Mouse (Mus musculus) limb, embryonic 15.5 days (tissue): Measurements from ENCODE around the gene Ly86. TPM values are rescaled to one million over a fixed set of nuclear protein-coding genes. Genes with fewer than 3 reads are reported as not detected.

Source experiments
- ATAC-seq: fragments of 200-750 bp; cut with Nextera tagmentation; 2 replicates; pipeline ENCODE4 v1.8.0; 2017; ENCODE audit warnings: low read depth, moderate TSS enrichment; ENCODE audit not compliant: insufficient number of reproducible peaks, low FRiP score, low TSS enrichment
- H3K27ac ChIP-seq: fragments of 300-500 bp; sonication (generic); 2 replicates; pipeline ENCODE4 v1.5.1; 2015; ENCODE audit warnings: moderate library complexity, mild to moderate bottlenecking, inconsistent platforms
- H3K27me3 ChIP-seq: fragments of 300-500 bp; sonication (generic); 2 replicates; pipeline ENCODE4 v1.6.1; 2015; ENCODE audit warnings: inconsistent platforms
- H3K36me3 ChIP-seq: fragments of 300-500 bp; sonication (generic); 2 replicates; pipeline ENCODE4 v1.6.1; 2015; ENCODE audit warnings: inconsistent platforms
- H3K4me1 ChIP-seq: fragments of 300-500 bp; sonication (generic); 2 replicates; pipeline ENCODE4 v1.6.1; 2015; ENCODE audit warnings: inconsistent platforms
- H3K4me2 ChIP-seq: fragments of 300-500 bp; sonication (generic); 2 replicates; pipeline ENCODE4 v1.6.1; 2015; ENCODE audit warnings: mild to moderate bottlenecking, inconsistent platforms
- H3K4me3 ChIP-seq: fragments of 300-500 bp; sonication (generic); 2 replicates; pipeline ENCODE4 v1.5.1; 2015; ENCODE audit warnings: mild to moderate bottlenecking, inconsistent platforms
- H3K9ac ChIP-seq: fragments of 300-500 bp; sonication (generic); 2 replicates; pipeline ENCODE4 v1.6.1; 2015; ENCODE audit warnings: inconsistent platforms
- H3K9me3 ChIP-seq: fragments of 300-500 bp; sonication (generic); 2 replicates; pipeline ENCODE4 v1.6.1; 2016; ENCODE audit warnings: inconsistent platforms
- WGBS: fragments of 180-500 bp; shearing (Covaris S2); methylation state at CpG from one replicate; pipeline ENCODE4 v1.1.7; 2015; 5-methylcytosine and 5-hydroxymethylcytosine counted together
- polyA plus RNA-seq: library from polyadenylated mRNA; unstranded; fragments of >200 nt; fragmentation: Nextera tagmentation; extraction: Ambion mirVana; gene quantifications from 2 replicates; pipeline ENCODE4 v1.2.1, GENCODE M21; 2015

Ly86 gene
- polyA plus RNA-seq, 1 experiment from 2014 or later = 17.8 TPM

DNA sequence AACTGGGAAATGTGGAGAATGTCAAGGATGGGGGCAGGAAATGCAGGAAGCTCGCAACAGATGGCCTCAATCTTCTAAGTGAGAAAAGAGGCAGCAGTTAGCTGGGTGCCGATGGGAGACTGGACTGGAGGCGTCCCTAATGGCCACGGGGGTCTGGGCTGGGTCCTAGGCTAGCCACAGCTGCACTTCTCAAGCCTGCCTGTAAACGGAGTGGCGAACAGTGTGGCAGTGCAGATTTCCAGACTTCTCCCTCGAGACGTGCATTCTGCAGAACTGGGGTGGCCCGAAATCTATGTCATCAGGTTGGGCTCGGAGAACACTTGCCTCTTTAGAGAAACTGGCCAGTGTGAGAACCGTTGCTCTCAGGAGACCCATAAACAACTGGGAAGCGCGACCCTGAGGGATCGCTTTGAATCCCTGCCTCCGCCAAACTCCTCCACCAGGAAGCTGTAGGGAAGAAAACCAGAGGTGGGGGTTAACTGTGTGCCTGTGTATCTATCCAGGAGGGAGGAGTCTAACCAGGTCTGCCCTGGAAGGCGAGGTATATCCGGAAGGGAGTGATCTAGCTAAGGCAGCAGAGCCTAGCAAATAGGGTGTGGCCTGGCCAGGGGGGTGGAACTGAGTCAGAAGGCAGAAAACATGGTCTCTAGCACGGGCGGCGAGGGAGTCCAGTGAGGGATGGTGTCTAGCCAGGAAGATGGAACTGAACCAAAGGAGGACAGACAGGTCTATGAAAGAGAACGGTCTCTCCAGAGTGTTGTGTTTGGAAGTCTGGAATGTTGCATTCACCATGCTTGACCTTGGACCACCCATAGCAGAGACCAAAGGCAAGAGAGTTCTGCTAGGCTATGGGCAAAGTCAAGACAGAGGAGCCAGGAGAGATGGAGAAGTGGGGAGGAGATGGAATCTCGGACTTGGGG, 107.3 kb downstream of the Ly86 start:
- 4% methylated on average over 22 of the region's 22 CpGs for whole genome bisulfite sequencing
- Histone ChIP-seq H3K4me3 (peak overlapping the region; percentile 32), H3K27ac (peak overlapping the region; percentile 74), H3K9ac (no peak overlapping the region), H3K27me3 (no peaks in the 10 kb centered on the region), H3K4me1 (peaks cover 40% of the 10 kb centered on the region), H3K9me3 (no peaks in the 10 kb centered on the region), H3K36me3 (no peaks in the 10 kb centered on the region), H3K4me2 (peak overlapping the region; percentile 51)
- peak; percentile 85; the same call in 1 of the 2 replicates for ATAC-seq

DNA sequence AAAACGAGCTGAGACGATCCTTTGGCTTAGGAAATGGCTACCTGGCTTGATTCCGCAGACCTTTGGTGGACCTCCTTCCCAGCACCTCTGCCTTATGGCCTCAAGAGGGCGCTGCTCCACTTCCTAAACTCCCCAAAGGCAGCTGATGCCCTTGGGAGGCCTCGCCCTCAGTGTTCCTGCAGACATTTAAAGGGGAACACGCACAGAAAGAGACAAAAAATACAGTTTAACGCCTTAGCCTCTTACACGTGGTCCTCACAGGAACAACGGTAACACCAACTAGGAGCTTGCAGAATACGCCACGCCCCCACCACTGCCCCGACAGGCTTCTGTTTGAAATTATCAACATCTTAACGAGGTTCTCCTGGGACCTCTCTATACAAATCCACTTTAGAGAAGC, 108.2 kb downstream of the Ly86 start:
- 5% methylated on average over 13 of the region's 13 CpGs for WGBS
- Histone ChIP-seq H3K36me3 (no peaks in the 10 kb centered on the region), H3K27ac (peak overlapping the region; percentile 74; the same call in 1 of the 2 replicates), H3K9me3 (no peaks in the 10 kb centered on the region), H3K4me3 (peak overlapping the region; percentile 32; the same call in 1 of the 2 replicates), H3K27me3 (no peaks in the 10 kb centered on the region), H3K4me1 (peaks cover 41% of the 10 kb centered on the region), H3K4me2 (peak overlapping the region; percentile 51), H3K9ac (no peak overlapping the region)
- ATAC-seq = no peak

DNA sequence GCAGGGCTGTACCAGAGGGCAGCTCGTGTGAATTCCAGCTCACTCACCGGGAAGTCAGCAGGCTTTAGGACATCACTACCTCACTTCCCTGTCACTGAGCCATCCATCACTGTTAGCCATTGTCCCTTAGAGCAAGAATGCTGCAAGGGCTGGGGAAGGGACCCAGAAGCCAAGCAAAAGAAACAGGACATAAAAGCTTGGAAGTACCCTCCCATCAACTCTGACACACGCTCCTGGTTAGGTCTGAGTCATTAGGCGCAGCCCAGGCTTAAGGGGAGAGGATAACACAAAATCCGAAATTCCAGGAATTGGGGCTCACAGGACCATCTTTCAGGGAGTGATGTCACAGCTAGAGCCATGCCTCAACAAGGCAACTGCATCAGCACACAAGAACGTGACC, 109.3 kb downstream of the Ly86 start:
- Histone ChIP-seq H3K9me3 (no peaks in the 10 kb centered on the region), H3K36me3 (no peaks in the 10 kb centered on the region), H3K4me2 (no peak overlapping the region), H3K27ac (no peak overlapping the region; the same call in 1 of the 2 replicates), H3K27me3 (no peaks in the 10 kb centered on the region), H3K4me1 (peaks cover 41% of the 10 kb centered on the region), H3K4me3 (no peak overlapping the region), H3K9ac (no peak overlapping the region)
- WGBS = 56% methylated on average over 6 of the region's 6 CpGs
- ATAC-seq = no peak

DNA sequence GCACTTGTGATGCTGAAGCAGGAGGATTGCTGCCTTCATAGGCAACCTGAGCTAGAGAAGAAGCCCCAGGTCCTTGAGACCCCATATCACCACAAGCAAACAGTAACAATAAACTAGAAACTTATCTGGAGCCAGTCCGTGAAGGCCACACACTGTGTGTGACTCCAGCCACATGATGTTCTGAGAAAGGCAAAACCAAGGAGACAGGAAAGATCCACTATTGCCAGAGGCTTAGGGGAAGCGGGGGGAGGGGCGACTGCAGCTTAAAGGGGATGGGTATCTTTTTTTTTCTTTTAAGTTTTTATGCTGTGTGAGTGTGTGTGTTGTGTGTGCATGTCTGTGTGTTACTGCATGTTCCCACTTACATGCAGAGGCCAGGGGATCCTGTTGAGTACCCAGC, 110.6 kb downstream of the Ly86 start:
- H3K4me3 ChIP-seq = no peak overlapping the region
- no peak overlapping the region for H3K27ac ChIP-seq
- H3K9me3 ChIP-seq = no peaks in the 10 kb centered on the region
- 77% methylated on average over 3 of the region's 3 CpGs for WGBS
- ATAC-seq = no peak
- H3K4me1 ChIP-seq = peaks cover 51% of the 10 kb centered on the region
- H3K4me2 ChIP-seq = no peak overlapping the region
- no peaks in the 10 kb centered on the region for H3K27me3 ChIP-seq
- no peaks in the 10 kb centered on the region for H3K36me3 ChIP-seq
- no peak overlapping the region for H3K9ac ChIP-seq

DNA sequence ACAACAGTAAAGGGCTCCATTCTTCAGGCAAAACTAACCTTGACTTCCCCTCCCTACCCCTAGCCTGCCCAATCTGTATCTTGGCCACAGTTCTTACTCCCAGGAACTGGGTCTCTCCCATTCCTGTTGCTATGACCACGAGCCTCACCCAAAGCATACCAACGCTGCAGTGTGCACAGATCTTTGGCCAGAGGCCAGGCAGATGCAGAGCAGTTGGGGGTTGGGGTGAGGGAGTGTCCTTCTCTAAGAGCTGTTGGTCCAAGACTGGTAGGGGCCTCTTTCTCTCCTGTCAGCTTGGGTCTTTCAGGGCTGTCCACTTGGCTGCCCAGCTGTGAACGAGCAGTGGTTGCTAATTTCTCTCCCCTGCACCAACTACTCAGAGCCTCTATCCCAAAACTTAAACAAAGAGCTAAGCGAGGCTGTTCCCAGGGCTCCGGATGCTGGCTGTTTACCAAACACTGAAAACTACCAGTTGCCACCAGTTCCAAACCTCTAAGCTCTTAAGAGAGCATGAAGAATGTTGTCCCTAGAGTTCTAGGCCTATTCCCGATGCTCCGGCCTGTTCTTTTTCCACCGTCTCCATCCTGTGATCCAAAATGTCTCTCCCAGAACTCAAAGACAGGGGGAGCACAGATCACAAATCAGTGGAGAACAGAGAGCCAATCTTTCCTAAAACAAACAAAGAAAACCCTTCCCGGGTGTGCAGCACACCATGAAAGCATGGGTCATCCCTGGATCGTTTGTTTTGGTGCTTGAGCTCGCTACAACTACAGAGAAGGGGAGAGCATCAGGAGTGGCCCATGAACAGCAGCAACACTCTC, 112.2 kb downstream of the Ly86 start:
- Histone ChIP-seq H3K27ac (peak overlapping the region; percentile 52), H3K9ac (no peak overlapping the region), H3K9me3 (no peaks in the 10 kb centered on the region), H3K36me3 (no peaks in the 10 kb centered on the region), H3K27me3 (no peaks in the 10 kb centered on the region), H3K4me1 (peaks cover 50% of the 10 kb centered on the region), H3K4me2 (no peak overlapping the region), H3K4me3 (no peak overlapping the region)
- no peak for ATAC-seq
- WGBS = 51% methylated on average over 11 of the region's 11 CpGs

DNA sequence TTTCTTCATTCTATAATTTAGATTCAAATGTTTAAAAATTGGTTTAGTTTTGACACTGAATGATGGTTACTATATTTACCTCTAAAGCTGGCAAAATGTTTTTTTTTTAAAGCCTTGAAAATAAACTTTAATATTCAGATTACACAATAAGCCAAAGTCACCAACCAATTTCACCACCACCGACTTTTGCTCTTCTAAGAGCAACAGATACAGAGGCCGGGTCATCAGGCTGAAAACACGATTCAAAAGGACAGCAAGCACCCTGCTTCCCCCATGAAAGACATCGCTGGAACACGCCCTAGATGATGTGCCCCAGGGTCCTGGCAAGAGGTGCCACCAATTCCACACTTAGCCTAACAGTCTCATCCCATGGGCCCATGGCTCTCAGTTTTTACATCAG, 113.5 kb downstream of the Ly86 start:
- H3K9me3 ChIP-seq = no peaks in the 10 kb centered on the region
- H3K27me3 ChIP-seq = no peaks in the 10 kb centered on the region
- H3K4me1 ChIP-seq = peaks cover 36% of the 10 kb centered on the region
- H3K27ac ChIP-seq = no peak overlapping the region
- no peak overlapping the region for H3K4me3 ChIP-seq
- H3K4me2 ChIP-seq = no peak overlapping the region
- H3K36me3 ChIP-seq = no peaks in the 10 kb centered on the region
- no peak overlapping the region for H3K9ac ChIP-seq
- ATAC-seq = no peak
- WGBS = 77% methylated on average over 5 of the region's 5 CpGs

DNA sequence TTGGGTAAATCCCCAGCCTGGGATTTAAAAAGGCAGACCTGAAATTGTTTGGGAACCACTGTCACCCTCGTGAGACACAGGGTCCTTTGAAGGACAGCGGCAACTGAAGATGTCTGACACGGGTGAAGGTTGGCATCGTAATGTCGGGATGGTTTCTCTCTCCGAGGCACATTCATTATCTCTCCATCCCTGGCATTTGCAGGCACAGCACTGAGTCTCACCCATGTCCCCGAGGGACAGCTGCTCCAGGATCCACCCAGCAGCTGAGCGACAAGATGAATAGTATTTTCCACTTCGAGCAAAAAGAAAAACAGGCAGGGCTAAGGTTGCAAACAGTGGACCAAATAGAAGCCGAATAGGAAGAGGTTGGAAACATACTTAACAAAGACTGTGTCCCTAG, 114.0 kb downstream of the Ly86 start:
- 68% methylated on average over 10 of the region's 10 CpGs for WGBS
- no peak overlapping the region for H3K4me3 ChIP-seq
- H3K9me3 ChIP-seq = no peaks in the 10 kb centered on the region
- H3K36me3 ChIP-seq = no peaks in the 10 kb centered on the region
- H3K27ac ChIP-seq = no peak overlapping the region
- H3K4me2 ChIP-seq = no peak overlapping the region
- ATAC-seq = no peak
- H3K9ac ChIP-seq = no peak overlapping the region
- no peaks in the 10 kb centered on the region for H3K27me3 ChIP-seq
- peaks cover 33% of the 10 kb centered on the region for H3K4me1 ChIP-seq

DNA sequence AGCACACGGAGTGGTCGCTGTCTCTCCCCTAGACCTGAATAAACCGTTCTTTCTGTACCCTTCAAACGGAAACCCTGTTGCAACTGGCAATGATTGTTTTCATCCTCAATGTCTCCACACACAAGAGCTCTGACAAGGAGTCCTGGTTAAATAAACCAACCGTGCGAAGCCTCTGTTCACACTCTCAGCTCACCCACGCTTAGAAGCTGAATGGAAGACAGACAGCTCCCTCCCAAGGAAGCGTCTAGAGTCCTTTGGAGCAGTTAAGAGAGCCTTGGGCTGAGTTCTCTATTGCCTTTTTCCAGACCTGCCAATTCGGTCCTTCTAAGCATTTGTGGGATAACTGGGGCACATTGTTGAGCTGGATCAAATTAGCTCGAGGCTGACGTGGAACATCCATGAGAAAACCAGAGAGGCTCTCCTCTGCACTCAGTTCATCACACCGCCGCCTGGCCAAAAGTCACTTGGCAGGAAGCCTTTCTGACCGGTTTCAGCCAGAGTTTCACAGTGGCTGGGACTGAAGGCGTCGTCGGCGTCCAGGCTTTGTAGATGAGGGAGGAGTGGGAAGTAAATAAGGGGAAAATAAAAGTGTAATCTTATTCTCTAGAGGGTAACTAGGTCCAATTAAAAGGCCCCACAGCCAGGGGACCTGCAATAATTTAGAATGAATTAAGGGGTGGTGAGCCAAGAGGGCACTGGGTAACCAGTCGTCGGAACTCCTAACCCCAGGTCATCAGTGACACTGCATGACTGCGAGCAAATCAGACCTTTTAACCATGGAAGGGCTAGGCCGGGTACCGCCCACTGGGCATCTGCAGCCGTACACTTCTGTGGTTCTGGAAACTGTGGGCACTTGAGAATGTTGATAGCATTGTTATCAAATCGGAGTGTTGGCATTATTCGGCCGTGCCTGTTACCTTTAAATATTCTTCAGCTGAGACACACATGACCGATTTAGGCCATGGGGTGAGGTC, 115.2 kb downstream of the Ly86 start:
- peak; percentile 60; the same call in 1 of the 2 replicates for ATAC-seq

DNA sequence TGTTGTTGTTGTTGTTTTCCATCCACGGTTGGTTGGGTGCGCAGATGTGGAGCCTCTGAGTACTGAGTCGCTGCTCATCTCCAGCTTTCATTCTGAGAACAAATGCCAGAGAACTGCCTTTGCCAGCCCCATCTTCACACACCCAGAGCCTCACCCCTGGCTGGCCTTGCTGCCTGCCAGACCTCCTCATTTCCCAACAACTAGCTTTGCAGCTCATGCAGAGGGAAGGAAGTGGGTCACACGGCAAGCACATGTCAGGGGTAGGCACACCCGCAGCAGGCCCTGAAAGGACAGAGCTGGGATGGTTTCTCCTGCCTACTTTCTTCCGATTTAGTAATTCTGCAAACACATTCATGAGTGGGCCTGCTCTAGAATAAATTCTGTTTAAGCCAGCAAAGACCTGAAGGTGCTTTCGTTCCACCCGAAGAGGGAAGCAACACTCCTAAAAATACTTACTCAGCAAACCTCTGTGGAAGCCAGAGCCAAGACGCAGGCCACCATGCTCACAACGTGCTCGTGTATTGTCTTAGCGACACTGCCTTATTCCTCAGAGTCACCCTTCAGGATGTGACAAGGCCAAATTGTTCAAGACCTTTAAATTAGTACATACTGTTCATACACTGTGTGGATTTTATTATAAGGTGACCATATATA, 117.2 kb downstream of the Ly86 start:
- Histone ChIP-seq H3K27ac (peak overlapping the region; percentile 9; the same call in 1 of the 2 replicates), H3K27me3 (no peaks in the 10 kb centered on the region), H3K9ac (no peak overlapping the region), H3K4me1 (peaks cover 18% of the 10 kb centered on the region), H3K4me3 (no peak overlapping the region), H3K36me3 (no peaks in the 10 kb centered on the region), H3K9me3 (no peaks in the 10 kb centered on the region), H3K4me2 (no peak overlapping the region)
- 0 out of 2 replicates have a peak, but pooled peaks have one; percentile 63 for ATAC-seq
- WGBS = 80% methylated on average over 12 of the region's 12 CpGs

More for the DNA sequence above, 115.2 kb downstream of the Ly86 start:
- Histone ChIP-seq H3K9ac (no peak overlapping the region), H3K27ac (peak overlapping the region; percentile 67), H3K4me2 (no peak overlapping the region), H3K4me3 (no peak overlapping the region), H3K36me3 (no peaks in the 10 kb centered on the region), H3K27me3 (no peaks in the 10 kb centered on the region), H3K4me1 (peaks cover 33% of the 10 kb centered on the region), H3K9me3 (no peaks in the 10 kb centered on the region)
- WGBS = 59% methylated on average over 28 of the region's 28 CpGs

DNA sequence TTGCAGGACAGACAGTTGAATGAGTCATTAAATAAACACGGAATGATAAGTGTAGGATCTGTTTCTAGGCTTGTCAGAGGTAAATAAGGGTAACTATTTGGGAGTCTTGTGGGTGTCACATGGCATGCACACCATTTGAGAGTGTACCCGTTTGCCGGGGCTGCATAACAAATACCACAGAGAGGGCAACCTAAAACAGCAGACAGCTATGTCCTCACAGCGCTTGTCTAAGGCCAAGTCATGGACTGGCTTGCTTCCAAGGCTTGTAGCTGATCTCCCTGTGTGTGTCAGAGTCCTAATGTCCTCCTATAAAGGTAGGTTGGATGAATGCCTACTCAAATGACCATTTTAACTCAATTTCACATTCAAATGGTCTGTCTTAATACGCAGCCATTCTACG, 120.7 kb downstream of the Ly86 start:
- Histone ChIP-seq H3K9ac (no peak overlapping the region), H3K27me3 (no peaks in the 10 kb centered on the region), H3K36me3 (no peaks in the 10 kb centered on the region), H3K27ac (no peak overlapping the region), H3K9me3 (no peaks in the 10 kb centered on the region), H3K4me3 (no peak overlapping the region), H3K4me2 (no peak overlapping the region), H3K4me1 (peaks cover 29% of the 10 kb centered on the region)
- ATAC-seq = no peak
- WGBS = 79% methylated on average over 6 of the region's 6 CpGs

DNA sequence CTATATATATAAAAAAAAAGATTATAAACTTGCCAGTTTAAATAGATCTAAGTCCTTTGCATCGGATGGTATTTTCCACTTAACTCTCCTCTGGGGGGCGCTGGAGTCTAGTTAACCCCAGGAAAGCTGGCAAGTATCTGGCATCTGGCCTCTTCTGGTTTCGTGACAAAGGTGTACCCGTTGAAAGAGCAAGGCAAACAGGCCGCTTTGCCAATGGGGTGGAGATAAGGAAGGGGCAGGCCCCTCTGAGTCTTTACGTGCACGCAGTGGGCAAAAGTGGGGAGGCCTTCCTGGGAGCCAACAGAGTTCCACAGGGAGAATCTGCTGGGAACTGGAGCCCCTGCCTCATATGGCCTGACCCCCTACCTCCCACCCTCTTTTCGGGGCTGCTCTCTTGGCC, 122.8 kb downstream of the Ly86 start:
- Histone ChIP-seq H3K4me1 (peaks cover 25% of the 10 kb centered on the region), H3K9ac (no peak overlapping the region), H3K27ac (peak overlapping the region; percentile 1; the same call in 1 of the 2 replicates), H3K4me2 (no peak overlapping the region), H3K36me3 (no peaks in the 10 kb centered on the region), H3K4me3 (no peak overlapping the region), H3K9me3 (no peaks in the 10 kb centered on the region), H3K27me3 (no peaks in the 10 kb centered on the region)
- no peak for ATAC-seq
- 9% methylated on average over 8 of the region's 8 CpGs for WGBS
